Mouse (Mus musculus): ENCODE measurements at regions not wholly inside any gene's neighbourhood (a gene's known extent, or its start where the extent isn't known, plus 50 kb on each side); places are given as distances from the start of the nearest gene placed in this dataset.

- no peak overlapping the region for H3K27ac ChIP-seq (ENCODE audit: insufficient read depth, low read length)
- no peaks in the 10 kb centered on the region for H3K9me3 ChIP-seq (replicated peaks; ENCODE audit: control insufficient read depth, insufficient read depth, low read length, poor library complexity, severe bottlenecking)
- no peak overlapping the region for H3K9ac ChIP-seq (ENCODE audit: low read depth, poor library complexity, severe bottlenecking)
- H3K4me3 ChIP-seq (ENCODE audit: low read depth, low read length): no peak overlapping the region
- H3K36me3 ChIP-seq (ENCODE audit: control insufficient read depth, insufficient read depth, low read length, poor library complexity, severe bottlenecking): no peaks in the 10 kb centered on the region
- no peak for TF ChIP-seq POLR2A (IDR thresholded peaks at IDR 0.05; ENCODE audit: insufficient read depth, low read length)
- TF ChIP-seq CTCF (IDR thresholded peaks at IDR 0.05; ENCODE audit: low read depth, low read length): no peak
- TF ChIP-seq EP300 (IDR thresholded peaks at IDR 0.05; ENCODE audit: insufficient read depth, low read depth, low read length): no peak
- no peaks in the 10 kb centered on the region for H3K4me1 ChIP-seq (ENCODE audit: control insufficient read depth, insufficient read depth, low read length)
- H3K27me3 ChIP-seq (ENCODE audit: control insufficient read depth, insufficient read depth, low read length, poor library complexity, severe bottlenecking): no peaks in the 10 kb centered on the region
These were observed 114.7 kb upstream of the Smc2 start for GRCm38 (mm10) chr4:52324300-52324699.

- Histone ChIP-seq H3K27me3 (ENCODE audit: control insufficient read depth, insufficient read depth, low read length, poor library complexity, severe bottlenecking) (no peaks in the 10 kb centered on the region), H3K4me3 (ENCODE audit: low read depth, low read length) (no peak overlapping the region), H3K9me3 (replicated peaks; ENCODE audit: control insufficient read depth, insufficient read depth, low read length, poor library complexity, severe bottlenecking) (no peaks in the 10 kb centered on the region), H3K36me3 (ENCODE audit: control insufficient read depth, insufficient read depth, low read length, poor library complexity, severe bottlenecking) (no peaks in the 10 kb centered on the region), H3K9ac (ENCODE audit: low read depth, poor library complexity, severe bottlenecking) (no peak overlapping the region), H3K4me1 (ENCODE audit: control insufficient read depth, insufficient read depth, low read length) (no peaks in the 10 kb centered on the region), H3K27ac (ENCODE audit: insufficient read depth, low read length) (no peak overlapping the region)
- TF ChIP-seq POLR2A (IDR thresholded peaks at IDR 0.05; ENCODE audit: insufficient read depth, low read length): no peak
These were observed 107.6 kb upstream of the Smc2 start for GRCm38 (mm10) chr4:52331361-52331951.

- Histone ChIP-seq H3K27ac (ENCODE audit: insufficient read depth, low read length) (no peak overlapping the region), H3K9me3 (replicated peaks; ENCODE audit: control insufficient read depth, insufficient read depth, low read length, poor library complexity, severe bottlenecking) (no peaks in the 10 kb centered on the region), H3K9ac (ENCODE audit: low read depth, poor library complexity, severe bottlenecking) (no peak overlapping the region), H3K36me3 (ENCODE audit: control insufficient read depth, insufficient read depth, low read length, poor library complexity, severe bottlenecking) (no peaks in the 10 kb centered on the region), H3K4me1 (ENCODE audit: control insufficient read depth, insufficient read depth, low read length) (no peaks in the 10 kb centered on the region), H3K4me3 (ENCODE audit: low read depth, low read length) (no peak overlapping the region), H3K27me3 (ENCODE audit: control insufficient read depth, insufficient read depth, low read length, poor library complexity, severe bottlenecking) (no peaks in the 10 kb centered on the region)
- TF ChIP-seq POLR2A (IDR thresholded peaks at IDR 0.05; ENCODE audit: insufficient read depth, low read length): no peak
- TF ChIP-seq EP300 (IDR thresholded peaks at IDR 0.05; ENCODE audit: insufficient read depth, low read depth, low read length): no peak
- no peak for TF ChIP-seq CTCF (IDR thresholded peaks at IDR 0.05; ENCODE audit: low read depth, low read length)
These were observed 102.6 kb upstream of the Smc2 start for GRCm38 (mm10) chr4:52336365-52337017.

GRCm38 (mm10) chr4:52341245-52341644, 97.8 kb upstream of the Smc2 start:
- H3K27me3 ChIP-seq (ENCODE audit: control insufficient read depth, insufficient read depth, low read length, poor library complexity, severe bottlenecking): no peaks in the 10 kb centered on the region
- H3K27ac ChIP-seq (ENCODE audit: insufficient read depth, low read length): no peak overlapping the region
- H3K4me3 ChIP-seq (ENCODE audit: low read depth, low read length): no peak overlapping the region
- no peaks in the 10 kb centered on the region for H3K9me3 ChIP-seq (replicated peaks; ENCODE audit: control insufficient read depth, insufficient read depth, low read length, poor library complexity, severe bottlenecking)
- TF ChIP-seq EP300 (IDR thresholded peaks at IDR 0.05; ENCODE audit: insufficient read depth, low read depth, low read length) (no peak), CTCF (IDR thresholded peaks at IDR 0.05; ENCODE audit: low read depth, low read length) (no peak)
- no peak overlapping the region for H3K9ac ChIP-seq (ENCODE audit: low read depth, poor library complexity, severe bottlenecking)
- H3K36me3 ChIP-seq (ENCODE audit: control insufficient read depth, insufficient read depth, low read length, poor library complexity, severe bottlenecking): no peaks in the 10 kb centered on the region
- H3K4me1 ChIP-seq (ENCODE audit: control insufficient read depth, insufficient read depth, low read length): no peaks in the 10 kb centered on the region

- no peaks in the 10 kb centered on the region for H3K36me3 ChIP-seq (ENCODE audit: control insufficient read depth, insufficient read depth, low read length, poor library complexity, severe bottlenecking)
These were observed 77.3 kb upstream of the Smc2 start for GRCm38 (mm10) chr4:52361751-52362150.

GRCm38 (mm10) chr4:52365866-52366265, 73.2 kb upstream of the Smc2 start:
- Histone ChIP-seq H3K9me3 (replicated peaks; ENCODE audit: control insufficient read depth, insufficient read depth, low read length, poor library complexity, severe bottlenecking) (no peaks in the 10 kb centered on the region), H3K4me3 (ENCODE audit: low read depth, low read length) (no peak overlapping the region), H3K4me1 (ENCODE audit: control insufficient read depth, insufficient read depth, low read length) (no peaks in the 10 kb centered on the region), H3K36me3 (ENCODE audit: control insufficient read depth, insufficient read depth, low read length, poor library complexity, severe bottlenecking) (no peaks in the 10 kb centered on the region), H3K9ac (ENCODE audit: low read depth, poor library complexity, severe bottlenecking) (no peak overlapping the region), H3K27ac (ENCODE audit: insufficient read depth, low read length) (no peak overlapping the region), H3K27me3 (ENCODE audit: control insufficient read depth, insufficient read depth, low read length, poor library complexity, severe bottlenecking) (no peaks in the 10 kb centered on the region)
- TF ChIP-seq POLR2A (IDR thresholded peaks at IDR 0.05; ENCODE audit: insufficient read depth, low read length) (no peak), EP300 (IDR thresholded peaks at IDR 0.05; ENCODE audit: insufficient read depth, low read depth, low read length) (no peak), CTCF (IDR thresholded peaks at IDR 0.05; ENCODE audit: low read depth, low read length) (no peak)

More at GRCm38 (mm10) chr4:52361751-52362150, 77.3 kb upstream of the Smc2 start:
- H3K4me1 ChIP-seq (ENCODE audit: control insufficient read depth, insufficient read depth, low read length): no peaks in the 10 kb centered on the region
- no peak overlapping the region for H3K9ac ChIP-seq (ENCODE audit: low read depth, poor library complexity, severe bottlenecking)
- TF ChIP-seq CTCF (IDR thresholded peaks at IDR 0.05; ENCODE audit: low read depth, low read length): no peak
- TF ChIP-seq POLR2A (IDR thresholded peaks at IDR 0.05; ENCODE audit: insufficient read depth, low read length): no peak
- no peak overlapping the region for H3K4me3 ChIP-seq (ENCODE audit: low read depth, low read length)
- H3K27ac ChIP-seq (ENCODE audit: insufficient read depth, low read length): no peak overlapping the region
- no peaks in the 10 kb centered on the region for H3K9me3 ChIP-seq (replicated peaks; ENCODE audit: control insufficient read depth, insufficient read depth, low read length, poor library complexity, severe bottlenecking)
- H3K27me3 ChIP-seq (ENCODE audit: control insufficient read depth, insufficient read depth, low read length, poor library complexity, severe bottlenecking): no peaks in the 10 kb centered on the region

Data from ES-Bruce4 (cell line).